Mouse (Mus musculus): ENCODE measurements at regions not wholly inside any gene's neighbourhood (a gene's known extent, or its start where the extent isn't known, plus 50 kb on each side); places are given as distances from the start of the nearest gene placed in this dataset.
"Not testable (repeated sequence)": the region's sequence is repeated elsewhere in the genome, so short reads cannot be mapped to it uniquely, and the experiment has no call there.

DNA sequence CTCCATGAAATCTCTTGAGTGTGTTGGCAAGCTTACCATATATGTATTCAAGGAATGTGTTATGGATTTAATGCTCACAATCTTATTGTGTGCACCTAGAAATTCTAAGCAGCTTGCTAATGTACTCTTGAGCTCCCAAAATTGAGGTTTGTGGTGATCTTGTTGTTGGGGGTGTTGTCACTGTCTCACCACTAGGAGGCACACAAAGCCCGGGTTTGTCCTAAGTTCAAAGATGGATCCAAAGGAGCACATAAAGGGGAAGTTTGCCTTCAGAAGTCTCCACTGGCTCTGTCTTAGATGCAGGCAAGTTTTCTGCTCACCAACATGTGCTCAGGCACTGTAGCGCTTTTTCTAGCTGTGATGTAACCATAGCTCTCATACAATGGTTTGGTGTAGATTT, 151.8 kb downstream of the Mrgpra4 start:
- Histone ChIP-seq H3K4me3 (ENCODE audit: low read depth, low read length) (no peak overlapping the region), H3K9me3 (replicated peaks; ENCODE audit: control insufficient read depth, insufficient read depth, low read length, poor library complexity, severe bottlenecking) (no peaks in the 10 kb centered on the region), H3K27ac (ENCODE audit: insufficient read depth, low read length) (no peak overlapping the region), H3K4me1 (ENCODE audit: control insufficient read depth, insufficient read depth, low read length) (no peaks in the 10 kb centered on the region), H3K27me3 (ENCODE audit: control insufficient read depth, insufficient read depth, low read length, poor library complexity, severe bottlenecking) (no peaks in the 10 kb centered on the region), H3K9ac (ENCODE audit: low read depth, poor library complexity, severe bottlenecking) (no peak overlapping the region), H3K36me3 (ENCODE audit: control insufficient read depth, insufficient read depth, low read length, poor library complexity, severe bottlenecking) (no peaks in the 10 kb centered on the region)
- TF ChIP-seq EP300 (IDR thresholded peaks at IDR 0.05; ENCODE audit: insufficient read depth, low read depth, low read length) (no peak), CTCF (IDR thresholded peaks at IDR 0.05; ENCODE audit: low read depth, low read length) (peak; percentile 1), POLR2A (IDR thresholded peaks at IDR 0.05; ENCODE audit: insufficient read depth, low read length) (no peak)

DNA sequence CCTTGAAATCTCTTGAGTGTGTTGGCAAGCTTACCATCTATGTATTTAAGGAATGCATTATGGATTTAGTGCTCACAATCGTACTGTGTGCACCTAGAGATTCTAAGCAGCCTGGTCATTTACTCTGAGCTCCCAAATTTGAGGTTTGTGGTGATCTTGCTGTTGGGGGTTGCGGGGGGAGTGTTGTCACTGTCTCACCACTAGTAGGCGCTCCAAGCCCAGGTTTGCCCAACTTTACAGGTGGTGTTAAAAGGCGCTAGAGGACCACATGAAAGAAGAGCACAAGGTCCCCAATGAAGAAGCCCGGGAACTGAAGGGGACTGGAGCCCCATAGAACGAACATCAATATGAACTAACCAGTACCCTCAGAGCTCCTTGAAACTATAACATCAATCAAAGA, 180.2 kb upstream of the Mrgpra3 start:
- TF ChIP-seq CTCF (IDR thresholded peaks at IDR 0.05; ENCODE audit: low read depth, low read length) (peak; percentile 39), EP300 (IDR thresholded peaks at IDR 0.05; ENCODE audit: insufficient read depth, low read depth, low read length) (no peak)
- Histone ChIP-seq H3K4me1 (ENCODE audit: control insufficient read depth, insufficient read depth, low read length) (no peaks in the 10 kb centered on the region), H3K27ac (ENCODE audit: insufficient read depth, low read length) (no peak overlapping the region), H3K9ac (ENCODE audit: low read depth, poor library complexity, severe bottlenecking) (no peak overlapping the region), H3K36me3 (ENCODE audit: control insufficient read depth, insufficient read depth, low read length, poor library complexity, severe bottlenecking) (no peaks in the 10 kb centered on the region), H3K9me3 (replicated peaks; ENCODE audit: control insufficient read depth, insufficient read depth, low read length, poor library complexity, severe bottlenecking) (no peaks in the 10 kb centered on the region), H3K4me3 (ENCODE audit: low read depth, low read length) (no peak overlapping the region), H3K27me3 (ENCODE audit: control insufficient read depth, insufficient read depth, low read length, poor library complexity, severe bottlenecking) (peaks cover 2% of the 10 kb centered on the region; the same call in 1 of the 2 replicates)

DNA sequence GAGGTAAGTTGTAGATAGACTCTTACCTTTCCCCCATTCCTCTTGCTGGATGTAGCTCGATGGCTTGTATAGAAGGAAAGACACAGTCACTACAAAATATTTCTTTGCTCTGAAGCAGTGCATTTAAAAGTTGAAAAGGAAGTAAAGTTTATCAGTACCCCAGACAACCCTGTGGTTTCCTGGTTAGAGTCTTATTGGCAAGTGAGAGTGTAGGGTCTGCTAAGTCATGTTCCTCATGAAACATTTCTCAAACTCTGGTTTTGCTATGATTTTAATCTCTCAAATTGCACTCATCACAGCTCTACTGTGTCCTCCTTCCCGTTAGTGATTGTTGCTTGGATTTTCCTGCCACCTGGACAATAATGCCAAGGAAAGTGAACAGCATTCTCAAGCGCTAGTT, 146.4 kb upstream of the Mrgpra3 start:
- Histone ChIP-seq H3K9me3 (replicated peaks; ENCODE audit: control insufficient read depth, insufficient read depth, low read length, poor library complexity, severe bottlenecking) (peaks cover 12% of the 10 kb centered on the region), H3K27ac (ENCODE audit: insufficient read depth, low read length) (no peak overlapping the region), H3K4me1 (ENCODE audit: control insufficient read depth, insufficient read depth, low read length) (no peaks in the 10 kb centered on the region), H3K27me3 (ENCODE audit: control insufficient read depth, insufficient read depth, low read length, poor library complexity, severe bottlenecking) (no peaks in the 10 kb centered on the region), H3K9ac (ENCODE audit: low read depth, poor library complexity, severe bottlenecking) (no peak overlapping the region), H3K4me3 (ENCODE audit: low read depth, low read length) (no peak overlapping the region), H3K36me3 (ENCODE audit: control insufficient read depth, insufficient read depth, low read length, poor library complexity, severe bottlenecking) (no peaks in the 10 kb centered on the region)
- TF ChIP-seq EP300 (IDR thresholded peaks at IDR 0.05; ENCODE audit: insufficient read depth, low read depth, low read length) (no peak), CTCF (IDR thresholded peaks at IDR 0.05; ENCODE audit: low read depth, low read length) (no peak), POLR2A (IDR thresholded peaks at IDR 0.05; ENCODE audit: insufficient read depth, low read length) (no peak)

DNA sequence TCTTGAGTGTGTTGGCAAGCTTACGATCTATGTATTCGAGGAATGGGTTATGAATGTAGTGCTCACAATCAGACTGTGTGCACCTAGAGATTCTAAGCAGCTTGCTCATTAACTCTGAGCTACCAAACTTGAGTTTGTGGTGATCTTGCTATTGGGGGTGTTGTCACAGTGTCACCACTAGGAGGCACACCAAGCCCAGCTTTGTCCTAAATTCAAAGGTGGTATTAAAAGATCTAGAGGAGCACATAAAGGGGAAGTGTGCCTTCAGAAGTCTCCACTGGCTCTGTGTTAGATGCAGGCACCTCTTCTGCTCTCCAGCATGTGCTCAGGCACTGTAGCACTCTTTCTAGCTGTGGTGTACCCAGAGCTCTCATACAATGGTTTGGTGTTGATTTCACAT, 138.9 kb upstream of the Mrgpra3 start:
- H3K27me3 ChIP-seq (ENCODE audit: control insufficient read depth, insufficient read depth, low read length, poor library complexity, severe bottlenecking); H3K4me1 ChIP-seq (ENCODE audit: control insufficient read depth, insufficient read depth, low read length); H3K4me3 ChIP-seq (ENCODE audit: low read depth, low read length); H3K9me3 ChIP-seq (replicated peaks; ENCODE audit: control insufficient read depth, insufficient read depth, low read length, poor library complexity, severe bottlenecking); H3K9ac ChIP-seq (ENCODE audit: low read depth, poor library complexity, severe bottlenecking); H3K27ac ChIP-seq (ENCODE audit: insufficient read depth, low read length); H3K36me3 ChIP-seq (ENCODE audit: control insufficient read depth, insufficient read depth, low read length, poor library complexity, severe bottlenecking): not testable (repeated sequence)

DNA sequence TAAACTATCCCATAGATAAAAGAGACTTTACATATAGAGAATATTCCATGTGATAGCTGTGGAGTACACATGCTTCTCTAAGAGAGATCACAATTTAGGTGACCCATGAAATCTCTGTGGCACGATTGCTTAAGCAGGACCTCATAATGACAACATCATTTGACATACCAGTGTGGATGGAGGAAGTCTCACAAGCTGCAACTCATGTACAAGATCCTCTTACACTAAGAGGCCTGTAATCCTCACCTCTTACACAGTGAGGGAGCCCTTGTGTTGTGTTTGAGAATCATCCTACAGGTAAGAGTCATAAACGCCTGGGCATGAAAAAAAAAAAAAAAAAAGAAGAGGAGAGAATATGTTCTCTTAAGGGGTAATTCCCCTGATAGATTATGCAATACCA, 89.9 kb upstream of the Mrgpra3 start:
- Histone ChIP-seq H3K9me3 (replicated peaks; ENCODE audit: control insufficient read depth, insufficient read depth, low read length, poor library complexity, severe bottlenecking) (peaks cover 6% of the 10 kb centered on the region), H3K9ac (ENCODE audit: low read depth, poor library complexity, severe bottlenecking) (no peak overlapping the region), H3K27ac (ENCODE audit: insufficient read depth, low read length) (no peak overlapping the region), H3K36me3 (ENCODE audit: control insufficient read depth, insufficient read depth, low read length, poor library complexity, severe bottlenecking) (no peaks in the 10 kb centered on the region), H3K27me3 (ENCODE audit: control insufficient read depth, insufficient read depth, low read length, poor library complexity, severe bottlenecking) (no peaks in the 10 kb centered on the region), H3K4me1 (ENCODE audit: control insufficient read depth, insufficient read depth, low read length) (no peaks in the 10 kb centered on the region), H3K4me3 (ENCODE audit: low read depth, low read length) (no peak overlapping the region)
- no peak for TF ChIP-seq POLR2A (IDR thresholded peaks at IDR 0.05; ENCODE audit: insufficient read depth, low read length)

DNA sequence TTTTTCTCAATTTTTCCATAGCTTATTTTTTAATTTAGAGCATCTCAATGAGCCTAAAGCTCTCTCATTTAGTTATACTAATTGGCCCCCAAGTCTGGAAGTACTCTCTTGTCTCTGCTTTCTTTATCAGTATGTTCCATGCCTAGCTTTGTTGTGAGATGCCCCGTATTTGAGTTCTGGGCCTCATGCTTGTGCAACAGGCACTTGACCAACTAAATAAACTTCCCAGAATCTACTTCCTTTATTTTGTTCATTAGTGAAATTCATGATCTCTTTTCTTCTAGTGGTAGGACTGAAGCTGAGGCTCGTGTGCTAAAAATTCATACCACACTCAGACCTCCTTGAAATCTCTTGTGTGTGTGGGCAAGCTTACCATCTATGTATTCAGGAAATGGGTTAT, 75.8 kb upstream of the Mrgpra3 start:
- no peak overlapping the region for H3K4me3 ChIP-seq (ENCODE audit: low read depth, low read length)
- H3K36me3 ChIP-seq (ENCODE audit: control insufficient read depth, insufficient read depth, low read length, poor library complexity, severe bottlenecking) = no peaks in the 10 kb centered on the region
- H3K9me3 ChIP-seq (replicated peaks; ENCODE audit: control insufficient read depth, insufficient read depth, low read length, poor library complexity, severe bottlenecking) = peaks cover 6% of the 10 kb centered on the region
- H3K27me3 ChIP-seq (ENCODE audit: control insufficient read depth, insufficient read depth, low read length, poor library complexity, severe bottlenecking) = no peaks in the 10 kb centered on the region
- no peaks in the 10 kb centered on the region for H3K4me1 ChIP-seq (ENCODE audit: control insufficient read depth, insufficient read depth, low read length)
- H3K27ac ChIP-seq (ENCODE audit: insufficient read depth, low read length) = no peak overlapping the region
- H3K9ac ChIP-seq (ENCODE audit: low read depth, poor library complexity, severe bottlenecking) = no peak overlapping the region
- no peak for TF ChIP-seq CTCF (IDR thresholded peaks at IDR 0.05; ENCODE audit: low read depth, low read length)
- TF ChIP-seq POLR2A (IDR thresholded peaks at IDR 0.05; ENCODE audit: insufficient read depth, low read length) = no peak
- TF ChIP-seq EP300 (IDR thresholded peaks at IDR 0.05; ENCODE audit: insufficient read depth, low read depth, low read length) = no peak
